Mouse (Mus musculus) testis, adult 2 months (tissue): ENCODE results near the gene E030018B13Rik. TPM values are rescaled to one million over a fixed set of nuclear protein-coding genes. Genes with fewer than 3 reads are reported as not detected.

Experiments
- H3K27ac ChIP-seq: fragments of 200-500 bp; 2 replicates; pipeline ENCODE4 v1.5.1; 2012; ENCODE audit warnings: low read depth, low read length; ENCODE audit not compliant: control insufficient read depth, insufficient read depth
- H3K27me3 ChIP-seq: fragments of 200-500 bp; 2 replicates; pipeline ENCODE4 v1.6.1; 2012; ENCODE audit warnings: mild to moderate bottlenecking, low read length, moderate library complexity; ENCODE audit not compliant: control insufficient read depth, insufficient read depth
- H3K36me3 ChIP-seq: fragments of 200-500 bp; 2 replicates; pipeline ENCODE4 v1.6.1; 2012; ENCODE audit warnings: mild to moderate bottlenecking, low read length; ENCODE audit not compliant: control insufficient read depth, insufficient read depth
- H3K4me1 ChIP-seq: fragments of 200-500 bp; 2 replicates; pipeline ENCODE4 v1.6.1; 2012; ENCODE audit warnings: low read length; ENCODE audit not compliant: control insufficient read depth, insufficient read depth
- H3K4me3 ChIP-seq: fragments of 200-500 bp; 2 replicates; pipeline ENCODE4 v1.5.1; 2012; ENCODE audit warnings: low read depth, mild to moderate bottlenecking, low read length, moderate library complexity, mixed read lengths; ENCODE audit not compliant: control insufficient read depth
- CTCF ChIP-seq: fragments of 200-500 bp; IDR thresholded peaks from 2 replicates; pipeline ENCODE4 v1.5.1; 2012; ENCODE audit warnings: low read depth, mild to moderate bottlenecking, inconsistent platforms, low read length, moderate library complexity; ENCODE audit not compliant: control insufficient read depth, insufficient read depth, insufficient replicate concordance
- POLR2A ChIP-seq: fragments of 200-500 bp; IDR thresholded peaks from 2 replicates; pipeline ENCODE4 v1.6.1; 2012; ENCODE audit warnings: low read depth, mild to moderate bottlenecking, inconsistent platforms, low read length, moderate library complexity; ENCODE audit not compliant: control insufficient read depth
- polyA plus RNA-seq: library from polyadenylated mRNA; depleted of rRNA; stranded (reverse); fragments of >200 nt; gene quantifications from 2 replicates; pipeline ENCODE4 v1.2.3, GENCODE M21; 2012

Gene E030018B13Rik
- polyA plus RNA-seq, 1 experiment: not detected

DNA sequence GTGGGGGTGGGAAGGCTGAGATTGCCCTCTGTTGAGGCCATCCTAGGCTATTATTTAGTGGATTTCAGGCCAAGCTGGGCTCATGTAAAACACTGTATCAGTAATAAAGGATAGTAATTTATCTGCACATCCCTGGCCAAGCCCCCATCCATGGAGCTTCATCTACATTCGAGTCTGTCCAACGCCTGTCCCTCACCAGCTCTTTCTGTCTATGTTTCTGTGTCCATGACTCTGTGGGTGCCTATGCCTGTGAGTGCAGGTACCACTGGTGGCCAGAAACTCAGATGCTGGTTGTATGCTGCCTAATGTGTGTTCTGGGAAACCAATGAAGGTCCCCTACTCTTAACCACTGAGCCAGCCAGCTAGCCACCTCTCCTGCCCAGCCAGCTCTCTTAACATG is 16.2 kb upstream of the E030018B13Rik start:
- Histone ChIP-seq H3K27ac (no peak overlapping the region), H3K27me3 (no peaks in the 10 kb centered on the region), H3K4me3 (no peak overlapping the region), H3K36me3 (no peaks in the 10 kb centered on the region), H3K4me1 (peaks cover 14% of the 10 kb centered on the region)
- TF ChIP-seq CTCF: no peak
- TF ChIP-seq POLR2A: no peak

DNA sequence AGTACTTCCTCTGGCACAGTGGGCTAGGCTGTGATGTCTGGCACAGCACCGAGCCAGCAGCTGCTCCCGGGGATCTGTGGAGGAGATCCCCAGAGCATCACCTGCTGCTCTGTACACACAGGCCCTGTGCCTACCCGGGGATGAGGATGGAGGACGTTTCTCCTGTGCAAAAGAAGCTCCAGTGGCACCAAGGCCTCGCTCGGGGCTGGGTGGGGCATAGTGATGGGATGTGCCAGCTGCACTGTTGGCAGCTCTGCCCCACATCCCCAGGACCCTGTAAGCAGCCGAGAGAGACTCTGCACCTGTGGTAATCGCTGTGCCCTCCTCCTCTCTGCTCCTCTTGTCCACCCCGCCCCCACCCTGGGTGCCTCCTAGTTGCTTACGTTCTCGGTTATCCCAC is 15.3 kb upstream of the E030018B13Rik start:
- no peak for TF ChIP-seq CTCF
- TF ChIP-seq POLR2A: no peak
- Histone ChIP-seq H3K27me3 (no peaks in the 10 kb centered on the region), H3K4me1 (peaks cover 11% of the 10 kb centered on the region), H3K36me3 (no peaks in the 10 kb centered on the region), H3K4me3 (no peak overlapping the region), H3K27ac (no peak overlapping the region)

DNA sequence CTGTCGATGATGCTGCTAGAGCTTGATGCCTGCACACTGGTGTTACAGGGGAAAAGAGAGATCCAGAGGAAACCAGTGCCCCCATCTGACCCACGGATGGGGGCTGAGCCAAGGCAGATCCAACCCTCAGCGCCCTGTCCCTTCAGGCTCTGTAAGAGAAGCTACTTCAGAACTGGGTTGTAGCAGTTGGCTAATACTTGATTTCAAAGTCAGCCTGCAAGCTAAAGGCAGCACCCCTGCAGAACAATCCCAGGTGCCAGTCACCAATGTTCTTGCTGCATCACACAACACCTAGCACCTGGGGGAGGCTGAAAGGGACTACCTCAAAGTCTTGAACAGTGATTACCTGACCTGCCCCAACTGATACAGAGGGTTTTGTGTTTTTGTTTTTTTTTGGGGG is 14.7 kb upstream of the E030018B13Rik start:
- no peak overlapping the region for H3K4me3 ChIP-seq
- H3K27ac ChIP-seq: no peak overlapping the region
- TF ChIP-seq POLR2A: no peak
- no peaks in the 10 kb centered on the region for H3K36me3 ChIP-seq
- H3K4me1 ChIP-seq: peaks cover 10% of the 10 kb centered on the region
- H3K27me3 ChIP-seq: no peaks in the 10 kb centered on the region

DNA sequence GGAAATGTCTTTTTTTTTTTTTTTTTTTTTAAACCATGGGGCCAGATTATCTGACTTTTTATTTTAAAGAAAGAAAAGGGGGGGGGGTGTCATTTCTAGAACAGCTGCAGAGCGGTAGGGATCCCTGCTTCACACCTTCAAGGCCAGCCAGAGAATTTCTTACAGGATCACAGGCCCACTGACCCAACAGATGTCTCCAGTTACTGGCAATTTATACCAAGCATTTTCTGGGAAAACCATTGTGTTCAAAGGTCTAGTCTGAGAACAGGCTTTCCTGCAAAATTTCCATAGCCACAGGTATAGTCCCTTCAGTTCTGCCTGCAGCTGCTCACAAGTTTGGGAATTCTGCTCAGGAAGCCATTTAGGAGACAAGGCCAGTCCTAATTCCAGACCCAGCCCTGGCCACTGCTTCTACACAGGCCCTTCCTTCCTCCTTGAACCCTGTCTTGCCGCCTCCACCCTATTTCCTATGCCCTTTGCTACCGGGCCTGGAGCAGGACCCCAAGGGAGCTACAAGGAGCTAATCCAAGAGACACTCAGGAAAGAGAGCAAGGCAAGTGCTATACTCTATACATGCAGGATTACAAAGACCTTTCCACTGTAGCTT is 13.9 kb upstream of the E030018B13Rik start:
- Histone ChIP-seq H3K27me3 (no peaks in the 10 kb centered on the region), H3K4me3 (no peak overlapping the region), H3K36me3 (no peaks in the 10 kb centered on the region), H3K4me1 (peaks cover 3% of the 10 kb centered on the region), H3K27ac (no peak overlapping the region)
- TF ChIP-seq POLR2A (no peak), CTCF (no peak)

DNA sequence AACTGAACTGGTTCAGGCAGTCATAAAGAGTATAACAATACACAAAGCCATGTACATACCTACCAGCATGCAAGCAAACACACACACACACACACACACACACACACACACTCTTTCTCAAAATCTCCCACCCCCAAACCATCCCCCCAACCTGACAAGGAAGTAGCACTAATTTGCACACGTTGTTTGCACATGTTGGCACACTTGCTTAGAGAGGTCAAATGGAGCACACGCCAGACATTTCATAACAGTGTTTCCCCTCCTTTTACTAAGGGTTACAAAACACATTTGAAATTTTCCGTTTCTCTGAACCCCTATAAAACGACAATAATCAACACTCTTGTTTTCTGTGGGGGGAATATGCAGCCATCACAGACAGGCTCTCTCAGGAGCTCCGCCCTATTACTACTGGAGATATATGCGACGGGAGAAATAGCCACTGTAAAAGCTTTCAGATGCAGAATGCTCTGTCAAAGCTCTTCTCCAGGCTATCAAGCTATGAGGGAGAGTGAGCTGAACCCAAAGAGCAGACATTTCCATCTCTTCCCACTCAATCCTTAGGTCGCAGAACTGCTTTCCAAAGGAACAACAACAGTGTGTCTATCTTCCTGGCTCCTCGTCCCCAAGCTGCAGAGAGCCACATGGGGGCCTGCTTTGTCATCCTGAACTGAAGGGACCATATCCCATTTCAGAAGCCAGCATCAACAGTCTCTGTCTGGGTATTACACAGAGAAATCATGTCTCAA is 12.8 kb upstream of the E030018B13Rik start:
- H3K27me3 ChIP-seq: no peaks in the 10 kb centered on the region
- no peak overlapping the region for H3K4me3 ChIP-seq
- H3K27ac ChIP-seq: no peak overlapping the region
- TF ChIP-seq POLR2A (no peak), CTCF (no peak)
- H3K4me1 ChIP-seq: no peaks in the 10 kb centered on the region; the same call in 1 of the 2 replicates
- no peaks in the 10 kb centered on the region for H3K36me3 ChIP-seq

DNA sequence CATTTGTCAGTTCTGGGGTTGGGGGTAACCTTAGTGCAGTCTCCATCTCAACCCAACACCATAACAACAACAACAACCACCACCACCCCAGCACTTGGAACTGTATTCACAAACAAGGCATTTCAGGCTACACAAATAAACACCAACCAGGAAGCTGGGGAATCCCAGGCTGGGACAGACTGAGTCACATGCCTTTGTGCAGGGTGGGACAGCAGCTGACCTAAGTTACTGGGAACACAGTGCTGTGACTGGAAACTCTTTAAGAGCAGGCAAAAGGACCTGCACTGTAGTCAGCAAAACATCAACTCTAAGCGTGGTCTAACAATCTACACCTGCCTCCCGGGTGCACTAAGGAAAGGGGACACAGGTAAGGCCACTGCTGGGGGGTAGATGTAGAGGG is 11.5 kb upstream of the E030018B13Rik start:
- H3K4me3 ChIP-seq: no peak overlapping the region
- H3K4me1 ChIP-seq: no peaks in the 10 kb centered on the region; the same call in 1 of the 2 replicates
- H3K27ac ChIP-seq: peak overlapping the region; percentile 32
- H3K27me3 ChIP-seq: no peaks in the 10 kb centered on the region
- no peaks in the 10 kb centered on the region for H3K36me3 ChIP-seq
- TF ChIP-seq CTCF (no peak), POLR2A (no peak)

DNA sequence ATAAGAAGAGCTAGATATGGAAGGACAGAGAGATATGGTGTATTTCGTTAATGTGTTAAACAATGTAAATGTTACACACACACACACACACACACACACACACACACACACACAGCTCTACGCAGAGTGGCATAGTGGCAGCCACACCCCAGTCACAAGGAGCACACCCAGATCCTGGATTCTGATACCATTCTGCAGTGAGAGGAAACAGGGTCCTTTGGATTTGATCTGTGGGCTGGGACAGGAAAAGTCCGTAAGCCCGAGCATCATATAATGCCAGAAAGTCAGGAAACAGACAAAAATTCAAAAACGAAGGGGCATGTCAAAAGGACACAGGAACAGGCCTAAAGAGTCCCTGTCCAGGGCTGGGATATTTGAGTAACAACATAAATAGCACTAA is 11.0 kb upstream of the E030018B13Rik start:
- Histone ChIP-seq H3K4me1 (no peaks in the 10 kb centered on the region; the same call in 1 of the 2 replicates), H3K4me3 (no peak overlapping the region), H3K36me3 (no peaks in the 10 kb centered on the region), H3K27ac (peak overlapping the region; percentile 32; the same call in 1 of the 2 replicates), H3K27me3 (no peaks in the 10 kb centered on the region)
- TF ChIP-seq CTCF: no peak
- no peak for TF ChIP-seq POLR2A
